Mouse (Mus musculus) lung, embryonic 16.5 days (tissue): ENCODE data around the gene Rph3al. TPM values are rescaled to one million over a fixed set of nuclear protein-coding genes. Genes with fewer than 3 reads are reported as not detected.

ENCODE experiments used
- ATAC-seq: fragments of 200-750 bp; cut with Nextera tagmentation; 2 replicates; pipeline ENCODE4 v1.8.0; 2017; ENCODE audit warnings: low read depth, mild to moderate bottlenecking, moderate library complexity
- H3K27ac ChIP-seq: fragments of 300-500 bp; sonication (generic); 2 replicates; pipeline ENCODE4 v1.5.1; 2014; ENCODE audit warnings: mild to moderate bottlenecking, control low read depth, low read length
- H3K27me3 ChIP-seq: fragments of 300-500 bp; sonication (generic); 2 replicates; pipeline ENCODE4 v1.6.1; 2014; ENCODE audit warnings: low read depth, low read length, mixed read lengths; ENCODE audit not compliant: control insufficient read depth, insufficient read depth
- H3K36me3 ChIP-seq: fragments of 300-500 bp; sonication (generic); 2 replicates; pipeline ENCODE4 v1.6.1; 2014; ENCODE audit warnings: low read length; ENCODE audit not compliant: control insufficient read depth, insufficient read depth
- H3K4me1 ChIP-seq: fragments of 300-500 bp; sonication (generic); replicated peaks from 2 replicates; pipeline ENCODE4 v1.6.1; 2014; ENCODE audit warnings: low read length, mixed read lengths; ENCODE audit not compliant: control insufficient read depth, insufficient read depth
- H3K4me2 ChIP-seq: fragments of 300-500 bp; sonication (generic); 2 replicates; pipeline ENCODE4 v1.6.1; 2014; ENCODE audit warnings: low read depth, low read length, control low read depth
- H3K4me3 ChIP-seq: fragments of 300-500 bp; sonication (generic); 2 replicates; pipeline ENCODE4 v1.5.1; 2014; ENCODE audit warnings: mild to moderate bottlenecking, low read length, control low read depth
- H3K9ac ChIP-seq: fragments of 300-500 bp; sonication (generic); 2 replicates; pipeline ENCODE4 v1.6.1; 2014; ENCODE audit warnings: low read length, control low read depth
- H3K9me3 ChIP-seq: fragments of 300-500 bp; sonication (generic); 2 replicates; pipeline ENCODE4 v1.6.1; 2016; ENCODE audit warnings: low read length; ENCODE audit not compliant: control insufficient read depth
- WGBS: fragments of 180-500 bp; shearing (Covaris S2); extraction: QIAGEN DNeasy Blood & Tissue Kit; methylation state at CpG from one replicate; pipeline ENCODE4 v1.1.7; 2014; 5-methylcytosine and 5-hydroxymethylcytosine counted together
- polyA plus RNA-seq: library from polyadenylated mRNA; unstranded; fragments of >200 nt; fragmentation: Nextera tagmentation; extraction: Ambion mirVana; gene quantifications from 2 replicates; pipeline ENCODE4 v1.2.1, GENCODE M21; 2015

The Rph3al gene
- polyA plus RNA-seq, 1 experiment from 2014 or later: 8.1 TPM

- 86% methylated on average over 17 of the region's 17 CpGs for WGBS
- H3K4me1 ChIP-seq: no peaks in the 10 kb centered on the region
- H3K9ac ChIP-seq: no peak overlapping the region
- no peak overlapping the region for H3K27ac ChIP-seq
- no peak overlapping the region for H3K4me3 ChIP-seq
- no peaks in the 10 kb centered on the region for H3K9me3 ChIP-seq
- no peak for ATAC-seq
- no peaks in the 10 kb centered on the region for H3K27me3 ChIP-seq
- H3K4me2 ChIP-seq: no peak overlapping the region
- no peaks in the 10 kb centered on the region for H3K36me3 ChIP-seq
Observed at GRCm38 (mm10) chr11:75957124-75957832, 19.0 kb upstream of the Rph3al start.

- Histone ChIP-seq H3K9me3 (no peaks in the 10 kb centered on the region), H3K27me3 (no peaks in the 10 kb centered on the region), H3K27ac (no peak overlapping the region), H3K36me3 (no peaks in the 10 kb centered on the region), H3K4me1 (no peaks in the 10 kb centered on the region), H3K4me2 (no peak overlapping the region), H3K9ac (no peak overlapping the region), H3K4me3 (no peak overlapping the region)
- no peak for ATAC-seq
- WGBS: 54% methylated on average over 8 of the region's 8 CpGs
Observed at GRCm38 (mm10) chr11:75956651-75957050, 18.4 kb upstream of the Rph3al start.

DNA sequence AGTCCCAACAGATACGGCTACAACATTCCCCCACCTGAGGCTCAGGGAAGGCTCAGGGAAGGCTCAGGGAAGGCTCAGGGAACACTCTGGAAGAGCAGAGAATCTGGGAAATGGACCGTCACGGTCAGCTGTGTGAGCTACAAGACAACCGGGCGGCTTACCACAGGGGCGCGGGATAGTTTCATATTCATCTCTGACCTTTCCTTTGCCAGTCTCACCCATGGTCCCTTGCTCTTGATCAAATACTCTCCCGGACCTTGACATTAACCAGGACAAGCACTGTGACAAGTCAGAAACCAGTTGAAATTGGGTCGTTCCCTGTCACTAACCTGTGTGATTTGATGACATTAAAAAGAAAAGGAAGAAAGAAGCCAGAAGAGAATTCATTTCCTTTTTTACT is 16.7 kb upstream of the Rph3al start:
- H3K4me2 ChIP-seq: no peak overlapping the region
- H3K9ac ChIP-seq: no peak overlapping the region
- no peaks in the 10 kb centered on the region for H3K4me1 ChIP-seq
- no peaks in the 10 kb centered on the region for H3K27me3 ChIP-seq
- no peak overlapping the region for H3K27ac ChIP-seq
- no peaks in the 10 kb centered on the region for H3K36me3 ChIP-seq
- no peak for ATAC-seq
- 84% methylated on average over 9 of the region's 9 CpGs for WGBS
- H3K9me3 ChIP-seq: no peaks in the 10 kb centered on the region
- H3K4me3 ChIP-seq: no peak overlapping the region

DNA sequence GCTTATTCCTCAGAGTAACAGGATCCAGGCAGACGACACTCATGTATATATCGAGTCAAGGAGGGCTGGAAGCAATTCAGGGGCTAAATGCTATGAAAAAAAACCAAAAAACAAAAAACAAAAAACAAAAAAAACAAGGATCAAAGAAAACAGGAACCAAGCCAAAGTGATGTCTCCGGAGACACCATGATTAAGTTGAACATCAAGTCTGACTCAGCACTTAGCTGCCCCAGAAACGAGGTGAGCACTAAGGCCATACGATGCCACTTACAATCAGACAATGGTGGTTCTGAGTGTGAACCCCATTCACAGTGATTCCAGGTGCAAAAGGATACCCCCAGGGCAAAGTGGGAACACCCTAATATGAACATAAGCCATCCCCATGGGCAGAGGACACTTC is 13.7 kb upstream of the Rph3al start:
- no peak overlapping the region for H3K4me3 ChIP-seq
- no peaks in the 10 kb centered on the region for H3K4me1 ChIP-seq
- 75% methylated on average over 5 of the region's 5 CpGs for WGBS
- no peak overlapping the region for H3K4me2 ChIP-seq
- no peaks in the 10 kb centered on the region for H3K9me3 ChIP-seq
- no peaks in the 10 kb centered on the region for H3K27me3 ChIP-seq
- no peak overlapping the region for H3K9ac ChIP-seq
- H3K36me3 ChIP-seq: no peaks in the 10 kb centered on the region
- no peak for ATAC-seq
- H3K27ac ChIP-seq: no peak overlapping the region

DNA sequence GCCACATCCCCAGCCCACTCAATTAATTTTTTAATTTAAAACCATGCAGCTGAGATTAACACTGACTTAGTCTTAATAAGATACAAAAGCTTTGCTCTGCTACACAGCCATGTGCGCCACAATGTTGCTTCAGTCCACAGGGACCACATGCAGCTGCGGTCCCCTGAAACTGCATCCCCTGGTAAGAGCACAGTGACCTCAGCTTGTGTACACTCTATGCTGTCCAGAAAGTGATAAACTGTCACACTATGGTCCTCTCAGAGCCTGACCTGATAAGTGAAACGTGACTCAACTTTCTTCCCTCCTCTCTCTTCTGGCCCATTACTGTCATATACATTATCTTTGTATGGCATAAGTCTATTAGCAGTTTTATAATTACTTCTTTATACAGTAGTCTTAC is 12.2 kb upstream of the Rph3al start:
- Histone ChIP-seq H3K9me3 (no peaks in the 10 kb centered on the region), H3K4me2 (no peak overlapping the region), H3K27me3 (no peaks in the 10 kb centered on the region), H3K36me3 (no peaks in the 10 kb centered on the region), H3K4me3 (no peak overlapping the region), H3K4me1 (no peaks in the 10 kb centered on the region), H3K9ac (no peak overlapping the region), H3K27ac (no peak overlapping the region)
- 64% methylated on average over 3 of the region's 3 CpGs for WGBS
- no peak for ATAC-seq

- no peaks in the 10 kb centered on the region for H3K27me3 ChIP-seq
- H3K9me3 ChIP-seq: no peaks in the 10 kb centered on the region
- no peak overlapping the region for H3K9ac ChIP-seq
- H3K4me1 ChIP-seq: no peaks in the 10 kb centered on the region
- no peak overlapping the region for H3K27ac ChIP-seq
- no peak overlapping the region for H3K4me3 ChIP-seq
- no peak overlapping the region for H3K4me2 ChIP-seq
- H3K36me3 ChIP-seq: no peaks in the 10 kb centered on the region
- 33% methylated on average over 3 of the region's 3 CpGs for WGBS
- no peak for ATAC-seq
Observed at GRCm38 (mm10) chr11:75948789-75949188, 10.6 kb upstream of the Rph3al start.

DNA sequence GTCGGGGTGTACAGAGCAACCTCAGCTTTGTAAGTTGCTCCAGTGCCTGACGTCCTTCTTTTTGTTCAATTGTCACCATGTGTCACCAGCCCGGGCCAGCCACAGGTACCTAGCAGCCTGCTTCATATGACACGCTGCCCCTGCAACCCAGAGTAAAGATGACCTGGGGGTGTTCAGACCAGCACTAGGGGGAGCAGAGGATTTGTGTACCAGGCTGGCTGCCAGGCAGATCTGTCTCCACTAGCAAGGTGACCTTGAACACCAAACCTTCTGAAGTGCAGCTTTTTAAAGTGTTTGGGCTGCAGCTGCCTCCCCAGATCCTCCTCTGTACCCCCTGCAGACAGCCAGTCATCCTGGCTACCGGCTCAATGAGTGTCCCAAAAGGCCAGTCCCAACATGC is 9.0 kb upstream of the Rph3al start:
- Histone ChIP-seq H3K36me3 (no peaks in the 10 kb centered on the region), H3K27ac (no peak overlapping the region), H3K9me3 (no peaks in the 10 kb centered on the region), H3K4me1 (no peaks in the 10 kb centered on the region), H3K9ac (no peak overlapping the region), H3K4me2 (no peak overlapping the region), H3K4me3 (no peak overlapping the region), H3K27me3 (no peaks in the 10 kb centered on the region)
- WGBS: 44% methylated on average over 5 of the region's 5 CpGs
- ATAC-seq: no peak

GRCm38 (mm10) chr11:75945805-75946450 is 7.7 kb upstream of the Rph3al start:
- Histone ChIP-seq H3K36me3 (no peaks in the 10 kb centered on the region), H3K9me3 (no peaks in the 10 kb centered on the region), H3K4me3 (no peak overlapping the region), H3K27ac (no peak overlapping the region), H3K27me3 (no peaks in the 10 kb centered on the region), H3K4me2 (no peak overlapping the region), H3K4me1 (no peaks in the 10 kb centered on the region), H3K9ac (no peak overlapping the region)
- no peak for ATAC-seq
- WGBS: 32% methylated on average over 9 of the region's 9 CpGs

DNA sequence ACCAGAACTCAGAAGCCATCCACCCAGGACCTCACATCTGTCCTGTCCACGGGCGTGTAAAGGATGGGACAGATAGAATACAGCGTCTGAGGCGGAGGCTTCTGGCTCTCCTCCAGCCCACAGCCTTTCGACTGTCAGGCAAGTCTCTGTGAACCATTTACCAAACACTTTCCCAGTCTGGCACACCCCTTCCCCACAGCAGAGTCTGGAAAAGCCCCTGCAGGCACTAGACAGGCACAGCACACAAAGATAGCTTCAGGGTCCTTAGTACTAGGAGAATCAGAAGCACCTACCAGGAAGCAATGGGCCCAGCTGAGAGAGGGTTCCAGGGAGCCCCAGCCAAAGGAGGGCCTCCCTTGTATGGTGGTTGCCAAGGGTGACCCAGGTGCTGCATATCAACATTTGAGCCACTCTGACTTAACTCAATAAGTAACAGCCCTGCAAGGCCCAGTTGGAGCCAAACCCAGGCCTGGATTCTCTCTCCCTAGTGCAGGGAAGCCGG is 808 bp downstream of the Rph3al start:
- 11% methylated on average over 6 of the region's 6 CpGs for WGBS
- peak overlapping the region; percentile 92 for H3K27ac ChIP-seq
- H3K4me1 ChIP-seq: peaks cover 38% of the 10 kb centered on the region

More for the DNA sequence above, 808 bp downstream of the Rph3al start:
- Histone ChIP-seq H3K9me3 (no peaks in the 10 kb centered on the region), H3K27me3 (no peaks in the 10 kb centered on the region), H3K4me3 (peak overlapping the region; percentile 28), H3K4me2 (peak overlapping the region; percentile 43), H3K36me3 (no peaks in the 10 kb centered on the region), H3K9ac (peak overlapping the region; percentile 48)
- peak; percentile 82 for ATAC-seq
